Mouse (Mus musculus): ENCODE measurements around the gene Ltbp2.

Ltbp2 gene

DNA sequence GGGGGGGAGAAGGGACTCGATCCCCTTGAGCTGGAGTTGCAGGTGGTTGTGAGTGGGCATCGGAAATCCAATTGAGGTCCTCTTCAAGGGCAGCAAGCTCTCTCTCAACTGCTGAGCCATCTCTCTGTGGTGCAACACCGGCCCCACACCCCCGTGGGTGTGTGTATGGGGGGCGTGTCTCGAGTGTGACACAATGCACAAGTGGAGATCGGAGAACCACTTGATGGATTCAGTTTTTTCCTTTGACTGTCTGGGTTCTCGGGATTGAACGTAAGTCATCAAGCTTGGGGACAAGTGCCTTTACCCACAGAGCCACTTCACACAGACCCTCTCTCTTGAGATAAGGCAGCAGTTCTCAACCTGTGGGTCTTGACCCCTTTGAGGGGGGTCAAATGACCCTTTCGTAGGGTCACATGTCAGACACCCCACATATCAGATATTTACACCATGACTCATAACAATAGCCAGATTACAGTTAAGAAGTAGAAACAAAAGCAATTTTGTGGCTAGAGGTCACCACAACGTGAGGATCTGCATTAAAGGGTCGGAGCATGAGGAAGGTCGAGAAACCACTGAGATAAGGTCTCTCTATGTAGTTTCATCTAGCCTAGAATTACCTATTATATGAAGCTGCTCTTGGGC lies 112.6 kb downstream of the Ltbp2 start:
- DNase-seq (ENCODE audit: low spot score in 2 of 2): no peak

- no peak for DNase-seq (ENCODE audit: low spot score in 2 of 2)
Observed at GRCm38 (mm10) chr12:84762532-84762931, 113.8 kb downstream of the Ltbp2 start.

DNA sequence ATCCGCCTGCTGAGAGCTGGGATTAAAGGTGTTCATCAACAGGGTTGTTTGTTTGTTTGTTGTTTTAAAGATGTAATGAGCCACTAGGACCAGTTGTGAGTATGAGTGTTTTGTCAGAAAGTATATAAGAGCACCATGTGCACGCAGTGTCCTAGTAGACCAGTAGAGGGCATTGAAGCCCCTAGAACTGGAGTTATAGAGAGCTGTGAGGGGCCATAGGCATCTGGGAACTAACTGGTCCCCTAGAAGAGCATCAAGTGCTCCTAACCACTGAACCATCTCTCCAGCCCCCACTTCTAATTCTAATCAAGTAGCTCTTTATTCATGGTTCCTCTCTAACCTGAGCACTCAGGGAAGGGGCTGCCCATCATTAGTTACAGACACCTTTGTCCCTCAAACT lies 117.3 kb downstream of the Ltbp2 start:
- no peak for DNase-seq (ENCODE audit: low spot score in 2 of 2)

GRCm38 (mm10) chr12:84756016-84756415 lies 120.3 kb downstream of the Ltbp2 start:
- DNase-seq (ENCODE audit: low spot score in 2 of 2): no peak

DNA sequence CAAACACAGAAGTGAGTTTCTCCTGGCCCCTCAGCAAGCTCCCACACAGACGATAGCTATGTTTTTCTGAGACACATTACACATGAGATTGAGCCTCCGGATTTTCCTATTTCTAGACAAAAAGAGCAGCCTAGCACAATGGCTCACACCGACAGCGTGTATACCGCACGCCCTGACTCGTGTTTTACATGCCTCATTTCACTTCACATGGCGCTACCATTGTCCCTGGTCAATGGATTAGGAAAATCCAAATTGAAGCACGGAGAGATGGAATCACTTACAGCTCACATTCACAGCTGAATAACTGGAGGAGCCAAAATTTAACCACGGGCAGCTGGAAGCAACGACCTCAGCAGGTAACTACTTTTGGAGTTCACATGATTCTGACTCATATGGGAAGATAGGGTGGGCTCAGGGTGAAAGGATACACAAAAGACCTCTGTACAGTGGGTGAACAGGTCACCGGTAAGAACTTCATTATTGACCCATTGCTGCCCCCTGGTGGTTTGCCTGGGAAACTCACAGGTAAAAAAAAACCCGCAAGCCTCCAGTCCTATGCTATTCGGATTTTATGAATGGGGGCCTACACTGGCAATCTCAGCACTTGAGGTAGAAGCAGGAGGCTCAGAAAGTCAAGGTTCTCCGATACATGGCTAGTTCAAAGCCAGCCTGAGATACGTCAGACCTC lies 121.2 kb downstream of the Ltbp2 start:
- peak; percentile 37 to 49 for DNase-seq (ENCODE audit: low spot score in 2 of 2)

DNA sequence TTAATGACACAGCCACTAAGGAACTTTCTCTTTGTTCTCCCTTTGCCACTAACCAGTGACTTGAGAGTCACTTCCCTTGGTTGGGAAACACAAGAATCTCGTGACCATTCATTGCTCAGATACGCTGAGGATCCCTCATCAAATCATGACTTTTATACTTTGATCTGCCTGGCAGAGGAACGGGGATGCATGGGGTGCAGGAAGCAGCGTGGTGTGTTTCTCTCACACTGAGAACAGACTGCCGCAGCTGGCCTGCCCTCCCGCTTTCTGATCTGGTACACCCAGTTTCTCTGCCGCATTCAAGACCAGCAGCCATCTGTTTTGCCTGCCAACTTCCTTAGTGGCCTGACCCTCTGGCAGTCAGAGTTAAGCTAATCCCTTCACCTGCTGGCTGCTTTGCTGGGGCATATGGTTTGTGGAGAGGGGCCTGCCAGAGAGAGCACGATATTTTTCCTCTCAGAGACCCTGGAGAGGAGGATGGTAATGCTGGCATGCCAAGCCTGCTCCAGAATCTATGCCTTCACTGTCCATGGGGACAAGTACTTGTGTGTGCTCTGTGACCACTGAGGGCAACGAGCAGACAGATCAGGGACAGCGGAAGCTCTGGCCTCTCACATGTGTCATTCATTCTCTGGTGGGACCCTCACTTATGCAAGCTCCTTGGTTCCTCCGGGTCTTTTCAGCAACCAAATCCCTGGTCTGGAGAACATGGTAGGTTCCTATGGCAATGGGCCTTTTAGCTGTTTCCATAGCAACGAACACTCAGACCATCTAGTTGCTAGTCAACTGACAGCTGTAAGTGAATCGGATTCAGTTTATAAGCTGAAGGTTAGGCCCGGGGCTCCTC lies 124.0 kb downstream of the Ltbp2 start:
- no peak for DNase-seq (ENCODE audit: low spot score in 2 of 2)

GRCm38 (mm10) chr12:84750661-84751060 lies 125.7 kb downstream of the Ltbp2 start:
- DNase-seq (ENCODE audit: low spot score in 2 of 2): peak; percentile 21 to 34

DNA sequence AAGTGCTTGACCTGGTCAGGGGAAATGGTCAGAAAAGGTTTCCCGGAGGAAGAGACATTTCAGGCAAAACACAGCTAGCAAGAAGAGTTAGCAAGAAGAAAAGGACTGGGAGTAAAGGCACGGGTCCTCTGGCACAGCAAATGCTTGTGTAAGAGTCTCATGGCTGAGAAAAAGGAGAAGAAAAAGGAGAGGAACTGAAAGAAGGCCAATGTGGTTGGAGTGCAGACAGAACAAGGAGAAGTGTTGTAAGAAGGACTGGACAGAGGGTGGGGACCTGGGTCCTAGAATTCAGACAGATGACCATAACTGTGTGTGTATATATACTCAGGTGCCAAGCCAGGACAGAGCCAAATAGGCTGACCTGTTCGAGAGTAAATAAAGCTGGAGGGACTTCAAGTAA lies 128.2 kb downstream of the Ltbp2 start:
- no peak for DNase-seq (ENCODE audit: low spot score in 2 of 2)

GRCm38 (mm10) chr12:84745700-84746099 lies 130.6 kb downstream of the Ltbp2 start:
- no peak for DNase-seq (ENCODE audit: low spot score in 2 of 2)

- no peak for DNase-seq (ENCODE audit: low spot score in 2 of 2)
Observed at GRCm38 (mm10) chr12:84743496-84743895, 132.8 kb downstream of the Ltbp2 start.

- no peak for DNase-seq (ENCODE audit: low spot score in 2 of 2)
Observed at GRCm38 (mm10) chr12:84733366-84733765, 143.0 kb downstream of the Ltbp2 start.
